Mouse (Mus musculus) ovary, postnatal 36 days (tissue): ENCODE results near the gene Casq1.

Experiments
- DNase-seq: peaks from one replicate; pipeline ENCODE4 v3.0.0; 2022; ENCODE audit warnings: low spot score, mixed read lengths

Gene Casq1

DNA sequence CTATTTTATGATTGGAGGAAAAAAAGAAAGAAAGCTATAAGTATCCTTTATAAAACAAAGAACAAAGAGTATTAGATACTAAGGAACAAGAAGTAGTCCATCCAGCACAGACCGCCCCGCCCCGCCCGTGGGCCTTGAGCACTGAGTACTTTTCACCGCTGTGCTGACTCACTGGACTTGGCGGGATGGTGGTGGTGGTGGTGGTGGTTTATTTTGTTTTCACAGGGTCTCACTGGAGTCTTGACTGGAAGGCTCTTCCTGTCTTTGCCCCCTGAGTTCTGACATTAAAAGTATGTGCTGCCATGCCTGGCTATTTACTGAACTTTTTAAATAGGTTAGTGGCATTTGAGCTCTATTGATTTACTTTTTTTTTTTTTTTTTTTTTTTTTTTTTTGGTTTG, 36.6 kb downstream of the Casq1 start:
- DNase-seq = no peak

DNA sequence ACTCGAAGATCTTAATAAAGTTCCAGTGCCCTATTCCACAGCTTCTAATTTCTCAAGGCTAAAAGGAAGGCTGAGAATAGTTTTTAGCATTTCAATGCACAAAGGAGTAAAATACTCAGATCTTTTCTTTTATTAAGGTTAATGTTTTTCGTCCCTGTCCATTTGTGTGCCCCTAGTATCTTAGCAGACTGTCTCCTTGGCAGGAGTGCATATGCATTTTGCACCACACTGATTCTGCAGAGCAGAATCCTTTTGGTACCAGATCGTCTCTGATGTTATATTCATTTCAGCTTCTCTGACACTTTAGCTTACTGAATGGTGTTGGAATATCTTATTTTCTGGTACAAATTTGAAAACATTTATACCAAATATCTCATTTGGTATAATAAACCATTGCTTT, 37.9 kb downstream of the Casq1 start:
- DNase-seq = no peak

DNA sequence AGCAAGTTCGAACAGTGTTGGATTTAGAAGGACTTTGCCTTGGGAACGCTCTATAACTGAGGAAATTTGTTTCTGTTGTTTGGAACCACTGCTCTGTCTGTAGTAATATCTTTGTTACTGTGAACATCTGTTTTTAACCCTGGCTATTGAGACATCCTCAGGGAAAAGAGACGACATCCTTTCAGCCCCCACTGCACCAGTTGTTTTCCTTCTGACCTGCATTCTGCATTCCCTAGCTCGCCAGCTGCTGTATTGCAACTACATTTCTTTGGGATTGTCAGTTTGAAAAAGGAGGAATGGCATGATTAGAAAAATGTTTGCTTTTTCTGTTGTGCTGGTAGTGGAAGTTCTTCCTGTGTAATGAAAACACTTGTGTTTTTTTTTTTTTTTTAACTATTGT, 38.8 kb downstream of the Casq1 start:
- no peak for DNase-seq

DNA sequence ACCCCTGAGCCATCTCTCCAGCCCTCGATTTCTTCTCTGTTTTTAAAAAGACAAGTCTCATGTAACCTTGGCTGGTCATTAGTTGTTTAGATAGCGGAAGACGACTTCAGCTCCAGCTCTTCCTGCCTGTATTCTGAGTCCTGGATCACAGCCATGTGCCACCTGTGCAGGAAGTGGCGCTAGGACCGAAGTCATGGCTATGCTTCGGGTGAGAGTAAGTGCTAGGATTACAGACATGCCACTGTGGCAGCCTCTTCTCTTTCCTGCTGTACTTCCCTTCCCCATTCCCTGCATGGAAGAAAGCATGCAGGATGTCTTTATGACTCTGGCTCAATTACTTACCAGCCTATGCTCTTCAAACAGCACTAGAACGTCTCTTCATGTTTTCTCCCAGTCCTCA, 40.6 kb downstream of the Casq1 start:
- no peak for DNase-seq

DNA sequence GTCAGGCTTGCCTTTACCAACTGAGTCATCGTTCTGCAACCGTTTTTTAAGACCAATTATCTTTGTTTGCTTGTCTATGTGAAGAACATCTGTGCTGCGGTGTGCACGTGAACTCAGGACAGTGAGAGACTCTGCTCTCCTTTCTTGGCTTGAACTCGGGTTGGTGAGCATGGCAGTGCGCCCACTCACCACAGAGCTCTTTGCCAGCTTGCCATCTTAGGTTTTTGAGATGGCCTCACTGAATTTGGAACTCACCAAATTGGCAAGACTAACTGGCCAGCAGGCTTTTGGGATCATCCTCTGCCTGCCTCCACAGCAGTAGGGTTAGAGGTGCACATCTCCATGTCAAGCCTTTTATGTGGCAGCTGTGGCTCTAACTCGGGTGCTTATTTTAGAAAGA, 41.9 kb downstream of the Casq1 start:
- no peak for DNase-seq

DNA sequence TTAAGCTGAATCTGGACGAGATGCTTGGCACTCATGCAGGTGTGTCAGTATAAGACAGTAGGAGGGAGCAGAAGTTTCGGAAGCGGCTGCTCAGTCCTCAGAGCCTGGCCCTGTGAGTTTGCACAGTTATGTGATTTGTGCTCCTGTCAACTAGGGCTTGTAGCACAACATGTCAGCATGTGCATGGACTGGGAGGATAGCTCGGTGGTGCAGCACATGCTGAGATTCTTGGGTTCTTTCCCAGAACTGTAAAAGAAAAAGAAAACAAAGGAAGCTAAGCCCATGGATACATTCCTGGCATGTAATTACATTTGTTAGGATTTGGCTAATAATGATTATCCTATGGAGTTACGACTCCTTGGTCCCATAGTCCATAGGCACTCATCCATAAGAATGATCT, 46.5 kb downstream of the Casq1 start:
- DNase-seq = no peak

DNA sequence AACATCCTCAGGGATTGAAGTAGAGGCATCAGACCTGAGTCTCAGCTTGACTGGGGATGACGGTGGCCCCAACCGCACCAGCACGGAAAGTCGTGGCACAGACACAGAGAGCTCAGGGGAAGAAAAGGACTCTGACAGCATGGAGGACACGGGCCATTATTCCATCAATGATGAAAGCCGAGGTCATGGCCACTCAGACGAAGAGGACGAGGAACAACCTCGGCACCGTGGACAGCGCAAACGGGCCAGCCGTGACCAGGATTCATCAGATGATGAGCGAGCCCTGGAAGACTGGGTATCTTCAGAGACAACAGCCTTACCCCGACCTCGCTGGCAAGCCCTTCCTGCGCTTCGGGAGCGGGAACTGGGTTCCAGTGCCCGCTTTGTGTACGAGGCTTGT, 47.3 kb downstream of the Casq1 start:
- DNase-seq = no peak

DNA sequence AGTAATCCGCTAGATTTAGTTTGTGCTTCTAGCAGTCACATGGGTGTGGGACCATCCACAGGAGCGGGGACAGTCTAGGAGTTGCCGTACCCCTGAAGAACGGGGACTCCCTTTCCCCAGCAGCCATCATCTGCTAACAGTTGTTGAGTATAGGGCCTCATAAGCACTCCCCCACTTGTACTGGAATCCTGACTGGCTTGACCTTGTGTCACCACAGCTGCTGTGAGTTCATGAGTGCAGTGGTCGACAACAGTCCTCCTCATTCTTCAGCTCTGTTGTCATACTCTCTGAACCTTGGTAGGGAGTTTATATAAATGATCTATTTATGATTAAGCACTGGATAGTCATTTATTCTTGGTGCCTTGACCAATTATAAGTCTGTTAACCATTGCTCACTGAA, 49.9 kb downstream of the Casq1 start:
- no peak for DNase-seq

DNA sequence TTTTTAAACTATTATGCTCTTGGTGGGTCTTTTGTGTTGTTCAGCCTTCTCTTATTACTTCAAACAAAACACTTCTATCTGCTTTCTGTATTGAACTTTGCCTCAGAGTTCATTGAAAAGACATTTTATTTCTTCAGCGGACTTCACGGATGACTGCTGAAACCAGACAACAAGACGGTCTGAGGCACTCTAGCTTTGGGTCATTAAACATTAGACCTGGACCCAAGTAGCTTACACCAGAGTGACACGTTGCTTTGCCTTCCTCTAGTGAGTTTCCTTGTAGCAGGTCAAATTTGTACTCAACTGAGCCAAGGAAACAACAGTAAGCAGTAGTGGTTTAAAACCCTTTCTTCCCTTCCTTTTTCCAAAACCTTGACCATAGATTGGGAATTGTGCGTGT, 51.8 kb downstream of the Casq1 start:
- DNase-seq = no peak

DNA sequence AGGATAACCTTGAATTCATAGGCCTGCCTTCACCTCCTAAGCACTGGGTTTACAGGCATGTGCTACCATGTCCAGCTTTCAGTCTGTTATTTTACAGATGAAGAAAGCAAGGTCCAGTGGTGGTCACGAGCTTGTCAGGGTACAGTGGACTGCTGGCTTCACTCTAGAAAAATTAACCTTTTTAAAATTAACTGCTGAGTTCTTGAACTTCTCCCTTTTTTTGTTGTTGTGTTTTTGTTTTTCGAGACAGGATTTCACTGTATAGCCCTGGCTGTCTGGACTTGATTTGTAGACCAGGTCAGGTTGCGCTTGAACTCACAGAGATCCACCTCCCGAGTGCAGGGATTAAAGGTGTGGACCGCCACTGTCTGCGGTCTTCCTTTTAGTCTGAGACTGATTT, 56.7 kb downstream of the Casq1 start:
- DNase-seq = no peak

DNA sequence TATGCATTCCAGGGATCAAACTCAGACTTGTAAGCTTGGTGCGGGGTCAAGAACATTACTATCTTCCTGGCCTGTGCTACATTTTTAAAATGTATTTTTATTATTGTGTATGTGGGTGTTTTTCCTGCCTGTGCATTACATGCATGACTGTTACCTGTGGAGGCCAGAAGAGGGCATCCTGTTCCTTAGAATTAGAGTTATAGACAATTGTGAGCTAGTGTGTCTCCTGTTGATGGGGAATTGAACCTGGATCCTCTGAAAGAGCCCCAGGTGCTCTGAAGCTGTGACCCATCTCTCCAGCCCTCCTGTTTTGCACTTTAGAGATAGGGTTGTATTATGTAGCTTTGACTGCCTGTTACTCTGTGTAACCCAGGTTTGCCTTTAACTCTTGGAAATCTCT, 57.7 kb downstream of the Casq1 start:
- no peak for DNase-seq

DNA sequence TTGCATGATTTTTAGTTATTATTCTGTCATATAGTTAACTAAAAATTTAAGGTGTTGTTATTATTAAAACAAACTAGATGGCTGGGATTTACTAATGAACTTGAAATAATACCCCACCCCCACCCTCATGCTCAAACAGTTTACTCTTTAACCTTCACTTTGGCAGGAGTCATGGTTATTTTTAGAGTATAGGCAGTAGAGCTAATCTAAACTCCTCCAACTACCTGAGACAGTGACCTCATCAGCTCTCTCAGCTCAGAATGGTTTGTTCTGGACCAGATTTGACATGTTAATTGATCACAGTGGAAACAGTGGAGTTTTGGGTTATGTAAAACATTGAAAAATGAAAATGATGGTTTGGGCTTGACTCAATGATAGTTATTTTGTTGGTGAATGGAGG, 59.2 kb downstream of the Casq1 start:
- DNase-seq = no peak

DNA sequence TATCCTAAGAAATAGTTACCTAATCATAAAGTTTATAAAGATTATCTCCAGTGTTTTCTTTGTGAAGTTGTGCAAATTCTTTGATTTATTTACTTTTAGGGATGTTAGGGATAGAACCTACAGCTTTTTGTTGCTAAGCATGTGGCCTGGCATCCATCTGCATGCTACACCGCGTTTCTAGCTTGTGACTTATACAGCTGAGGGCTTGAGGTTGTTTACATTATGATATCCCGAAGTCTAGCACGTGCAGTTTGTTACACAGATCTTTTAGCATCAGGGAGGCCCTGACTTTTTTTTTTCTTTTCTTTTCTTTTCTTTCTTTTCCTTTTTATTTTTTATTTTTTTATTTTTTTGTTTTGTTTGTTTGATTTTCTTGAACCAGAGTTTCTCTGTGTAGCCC, 59.7 kb downstream of the Casq1 start:
- DNase-seq = no peak
